Mouse (Mus musculus) liver, embryonic 12.5 days (tissue): Measurements from ENCODE around the gene Cpne2. TPM values are rescaled to one million over a fixed set of nuclear protein-coding genes. Genes with fewer than 3 reads are reported as not detected.

Experiments
- ATAC-seq: fragments of 200-750 bp; cut with Nextera tagmentation; 2 replicates; pipeline ENCODE4 v1.8.0; 2017; ENCODE audit warnings: moderate number of reproducible peaks, mild to moderate bottlenecking, moderate library complexity
- H3K27ac ChIP-seq: fragments of 300-500 bp; sonication (generic); 2 replicates; pipeline ENCODE4 v1.5.1; 2016; ENCODE audit warnings: mild to moderate bottlenecking
- H3K27me3 ChIP-seq: fragments of 300-500 bp; sonication (generic); replicated peaks from 2 replicates; pipeline ENCODE4 v1.6.1; 2016; ENCODE audit warnings: mild to moderate bottlenecking, moderate library complexity
- H3K36me3 ChIP-seq: fragments of 300-500 bp; sonication (generic); 2 replicates; pipeline ENCODE4 v1.6.1; 2016; ENCODE audit warnings: mild to moderate bottlenecking, moderate library complexity
- H3K4me1 ChIP-seq: fragments of 300-500 bp; sonication (generic); 2 replicates; pipeline ENCODE4 v1.6.1; 2016
- H3K4me2 ChIP-seq: fragments of 300-500 bp; sonication (generic); 2 replicates; pipeline ENCODE4 v1.6.1; 2016; ENCODE audit warnings: mild to moderate bottlenecking, moderate library complexity
- H3K4me3 ChIP-seq: fragments of 300-500 bp; sonication (generic); 2 replicates; pipeline ENCODE4 v1.5.1; 2016; ENCODE audit warnings: mild to moderate bottlenecking, moderate library complexity
- H3K9ac ChIP-seq: fragments of 300-500 bp; sonication (generic); 2 replicates; pipeline ENCODE4 v1.6.1; 2016; ENCODE audit warnings: mild to moderate bottlenecking, moderate library complexity
- H3K9me3 ChIP-seq: fragments of 300-500 bp; sonication (generic); replicated peaks from 2 replicates; pipeline ENCODE4 v1.6.1; 2016; ENCODE audit warnings: mild to moderate bottlenecking, moderate library complexity
- whole genome bisulfite sequencing: fragments of 180-500 bp; shearing (Covaris S2); methylation state at CpG from one replicate; pipeline ENCODE4 v1.1.7; 2016; ENCODE audit not compliant: insufficient replicate concordance; 5-methylcytosine and 5-hydroxymethylcytosine counted together
- polyA plus RNA-seq: library from polyadenylated mRNA; unstranded; fragments of >200 nt; fragmentation: Nextera tagmentation; extraction: Ambion mirVana; gene quantifications from 2 replicates; pipeline ENCODE4 v1.2.1, GENCODE M21; 2016

The Cpne2 gene
- polyA plus RNA-seq, result 3.3 and 3.9 TPM in 2 replicates

GRCm38 (mm10) chr8:94532873-94533671 is at the start of gene Cpne2:
Gene Cpne2, plus strand, starts transcription at chr8:94532990.
- H3K27me3 ChIP-seq, result peaks cover 87% of the 10 kb centered on the region
- no peak within 1 kb of the TSS for H3K27ac ChIP-seq
- peak within 1 kb of the TSS; percentile 59 for H3K9ac ChIP-seq
- peaks cover 10% of the 10 kb centered on the region; the same call in 1 of the 2 replicates for H3K4me1 ChIP-seq
- ATAC-seq, result peak; percentile 48
- H3K4me3 ChIP-seq, result peak within 1 kb of the TSS; percentile 60
- H3K4me2 ChIP-seq, result peak within 1 kb of the TSS; percentile 72
- 1% methylated on average over 67 of the region's 81 CpGs for WGBS
- H3K36me3 ChIP-seq, result no peaks in the 10 kb centered on the region
- H3K9me3 ChIP-seq, result no peaks in the 10 kb centered on the region

- Histone ChIP-seq H3K27ac (no peak overlapping the region), H3K4me2 (no peak overlapping the region), H3K36me3 (no peaks in the 10 kb centered on the region), H3K9ac (no peak overlapping the region), H3K27me3 (peaks cover 7% of the 10 kb centered on the region; the same call in 1 of the 2 replicates), H3K4me1 (peaks cover 5% of the 10 kb centered on the region; the same call in 1 of the 2 replicates), H3K4me3 (no peak overlapping the region), H3K9me3 (no peaks in the 10 kb centered on the region)
- 38% methylated on average over 3 of the region's 3 CpGs for WGBS
- no peak for ATAC-seq
Observed at GRCm38 (mm10) chr8:94485288-94485687, 47.5 kb upstream of the Cpne2 start.

GRCm38 (mm10) chr8:94485882-94486281 is 46.9 kb upstream of the Cpne2 start:
- H3K4me3 ChIP-seq, result no peak overlapping the region
- H3K27me3 ChIP-seq, result peaks cover 13% of the 10 kb centered on the region
- no peaks in the 10 kb centered on the region for H3K9me3 ChIP-seq
- peaks cover 5% of the 10 kb centered on the region; the same call in 1 of the 2 replicates for H3K4me1 ChIP-seq
- 13% methylated on average over 2 of the region's 2 CpGs for WGBS
- no peaks in the 10 kb centered on the region for H3K36me3 ChIP-seq
- H3K27ac ChIP-seq, result no peak overlapping the region
- no peak for ATAC-seq
- H3K4me2 ChIP-seq, result no peak overlapping the region
- H3K9ac ChIP-seq, result no peak overlapping the region

GRCm38 (mm10) chr8:94488016-94488415 is 44.8 kb upstream of the Cpne2 start:
- 34% methylated on average over 2 of the region's 2 CpGs for WGBS

GRCm38 (mm10) chr8:94489809-94490483 is 42.8 kb upstream of the Cpne2 start:
- 0 out of 2 replicates have a peak, but pooled peaks have one; percentile 30 for ATAC-seq
- H3K9ac ChIP-seq, result no peak overlapping the region
- no peaks in the 10 kb centered on the region for H3K36me3 ChIP-seq
- H3K4me2 ChIP-seq, result no peak overlapping the region
- no peak overlapping the region for H3K4me3 ChIP-seq
- peaks cover 18% of the 10 kb centered on the region for H3K27me3 ChIP-seq
- H3K9me3 ChIP-seq, result no peaks in the 10 kb centered on the region
- H3K4me1 ChIP-seq, result peaks cover 9% of the 10 kb centered on the region
- no peak overlapping the region for H3K27ac ChIP-seq
- 28% methylated on average over 4 of the region's 4 CpGs for WGBS

More at GRCm38 (mm10) chr8:94488016-94488415, 44.8 kb upstream of the Cpne2 start:
- ATAC-seq, result no peak
- H3K36me3 ChIP-seq, result no peaks in the 10 kb centered on the region
- peaks cover 9% of the 10 kb centered on the region for H3K4me1 ChIP-seq
- H3K4me3 ChIP-seq, result no peak overlapping the region
- no peak overlapping the region for H3K27ac ChIP-seq
- no peak overlapping the region for H3K9ac ChIP-seq
- peaks cover 18% of the 10 kb centered on the region for H3K27me3 ChIP-seq
- H3K9me3 ChIP-seq, result no peaks in the 10 kb centered on the region
- H3K4me2 ChIP-seq, result no peak overlapping the region

- H3K27ac ChIP-seq, result no peak overlapping the region
- H3K36me3 ChIP-seq, result no peaks in the 10 kb centered on the region
- no peak overlapping the region for H3K9ac ChIP-seq
- H3K9me3 ChIP-seq, result no peaks in the 10 kb centered on the region
- peak; percentile 44; the same call in 1 of the 2 replicates for ATAC-seq
- peak overlapping the region; percentile 14; the same call in 1 of the 2 replicates for H3K4me3 ChIP-seq
- peak overlapping the region; percentile 49 for H3K4me2 ChIP-seq
- 7% methylated on average over 15 of the region's 15 CpGs for WGBS
- peaks cover 9% of the 10 kb centered on the region for H3K4me1 ChIP-seq
- H3K27me3 ChIP-seq, result peaks cover 18% of the 10 kb centered on the region
Observed at GRCm38 (mm10) chr8:94492021-94492681, 40.6 kb upstream of the Cpne2 start.

- Histone ChIP-seq H3K4me1 (peaks cover 9% of the 10 kb centered on the region), H3K4me3 (no peak overlapping the region), H3K27ac (no peak overlapping the region), H3K9ac (no peak overlapping the region), H3K4me2 (no peak overlapping the region), H3K36me3 (no peaks in the 10 kb centered on the region), H3K9me3 (no peaks in the 10 kb centered on the region), H3K27me3 (peaks cover 15% of the 10 kb centered on the region)
- WGBS, result 38% methylated on average over 1 of the region's 1 CpGs
- ATAC-seq, result no peak
Observed at GRCm38 (mm10) chr8:94493240-94493639, 39.5 kb upstream of the Cpne2 start.

- no peak overlapping the region for H3K4me2 ChIP-seq
- peak; percentile 55 for ATAC-seq
- H3K4me1 ChIP-seq, result peaks cover 10% of the 10 kb centered on the region
- H3K27ac ChIP-seq, result no peak overlapping the region
- no peaks in the 10 kb centered on the region for H3K36me3 ChIP-seq
- H3K9ac ChIP-seq, result no peak overlapping the region
- peaks cover 47% of the 10 kb centered on the region for H3K27me3 ChIP-seq
- no peaks in the 10 kb centered on the region for H3K9me3 ChIP-seq
- 53% methylated on average over 5 of the region's 5 CpGs for WGBS
- H3K4me3 ChIP-seq, result no peak overlapping the region
Observed at GRCm38 (mm10) chr8:94515430-94516208, 17.2 kb upstream of the Cpne2 start.

GRCm38 (mm10) chr8:94516209-94516593 is 16.6 kb upstream of the Cpne2 start:
- H3K4me1 ChIP-seq, result peaks cover 10% of the 10 kb centered on the region
- H3K36me3 ChIP-seq, result no peaks in the 10 kb centered on the region
- no peak overlapping the region for H3K27ac ChIP-seq
- WGBS, result 16% methylated on average over 1 of the region's 1 CpGs
- no peak overlapping the region for H3K9ac ChIP-seq
- no peaks in the 10 kb centered on the region for H3K9me3 ChIP-seq
- H3K27me3 ChIP-seq, result peaks cover 47% of the 10 kb centered on the region
- ATAC-seq, result no peak
- no peak overlapping the region for H3K4me2 ChIP-seq
- H3K4me3 ChIP-seq, result no peak overlapping the region

GRCm38 (mm10) chr8:94516766-94517165 is 16.0 kb upstream of the Cpne2 start:
- no peaks in the 10 kb centered on the region for H3K9me3 ChIP-seq
- H3K36me3 ChIP-seq, result no peaks in the 10 kb centered on the region
- H3K27ac ChIP-seq, result no peak overlapping the region
- ATAC-seq, result no peak
- no peak overlapping the region for H3K9ac ChIP-seq
- H3K4me2 ChIP-seq, result no peak overlapping the region
- H3K4me3 ChIP-seq, result no peak overlapping the region
- H3K27me3 ChIP-seq, result peaks cover 48% of the 10 kb centered on the region
- peaks cover 10% of the 10 kb centered on the region for H3K4me1 ChIP-seq
- 22% methylated on average over 2 of the region's 3 CpGs for WGBS

- WGBS, result 56% methylated on average over 10 of the region's 10 CpGs
- Histone ChIP-seq H3K27ac (no peak overlapping the region), H3K36me3 (no peaks in the 10 kb centered on the region), H3K9me3 (no peaks in the 10 kb centered on the region), H3K4me3 (no peak overlapping the region), H3K9ac (no peak overlapping the region), H3K4me1 (peaks cover 10% of the 10 kb centered on the region), H3K27me3 (peaks cover 50% of the 10 kb centered on the region), H3K4me2 (no peak overlapping the region)
- ATAC-seq, result no peak
Observed at GRCm38 (mm10) chr8:94518331-94518730, 14.5 kb upstream of the Cpne2 start.
